In genomic region chr10:44434702-44435181, GRCm38 (mm10) we compare ENCODE assay signal across 10 mouse cellular contexts.
A peak's percentile ranks its signal among the peaks of the same experiment; 100 is the strongest.
DNase-seq lines count a peak whose midpoint lies in the region; ATAC-seq lines count a peak whose summit lies in the region.
"Had no signal": no experiment of that assay in that cellular context is flagged by ENCODE, and none has a peak within 500 bp of the region (broad histone marks: within the 10 kb centered on the region; RNA-seq: fewer than 3 reads in every experiment).

No protein-coding gene starts in this region.

- no peak for ATAC-seq in intestine, embryonic 16.5 days
- no peak for ATAC-seq in midbrain, embryonic 11.5 days (ENCODE audit: low FRiP score)

- 71% methylated on average over 6 of the region's 6 CpGs for WGBS in intestine, embryonic 16.5 days
- 66% methylated on average over 6 of the region's 6 CpGs for WGBS in midbrain, embryonic 11.5 days

- H3K4me1 ChIP-seq in intestine, embryonic 16.5 days (ENCODE audit: control insufficient read depth, insufficient read depth, low read length) = 0 out of 2 replicates have a peak, but pooled peaks cover 2% of the 10 kb centered on the region
- no peaks in the 10 kb centered on the region for H3K4me1 ChIP-seq in midbrain, embryonic 11.5 days (ENCODE audit: control insufficient read depth, insufficient read depth, low read length)

- no peaks in the 10 kb centered on the region for H3K9me3 ChIP-seq in intestine, embryonic 16.5 days (ENCODE audit: control insufficient read depth, low read length)
- H3K9me3 ChIP-seq in midbrain, embryonic 11.5 days (ENCODE audit: control insufficient read depth, low read length) = no peaks in the 10 kb centered on the region

- H3K27me3 ChIP-seq in intestine, embryonic 16.5 days (replicated peaks; ENCODE audit: control insufficient read depth, insufficient read depth, low read length) = no peaks in the 10 kb centered on the region
- H3K27me3 ChIP-seq in midbrain, embryonic 11.5 days (ENCODE audit: control insufficient read depth, insufficient read depth, low read length) = peaks cover 6% of the 10 kb centered on the region

- no peaks in the 10 kb centered on the region; the same call in 1 of the 2 replicates for H3K36me3 ChIP-seq in intestine, embryonic 16.5 days (ENCODE audit: control insufficient read depth, insufficient read depth, low read length)
- no peaks in the 10 kb centered on the region for H3K36me3 ChIP-seq in midbrain, embryonic 11.5 days (ENCODE audit: control insufficient read depth, insufficient read depth, low read length)

- no peak overlapping the region for H3K4me3 ChIP-seq in intestine, embryonic 16.5 days (ENCODE audit: low read length)
- H3K4me3 ChIP-seq in midbrain, embryonic 11.5 days (ENCODE audit: low read depth, low read length) = no peak overlapping the region

- H3K27ac ChIP-seq in intestine, embryonic 16.5 days (ENCODE audit: low read length) = no peak overlapping the region
- H3K27ac ChIP-seq in midbrain, embryonic 11.5 days (ENCODE audit: low read depth, low read length) = no peak overlapping the region

- no peak overlapping the region for H3K4me2 ChIP-seq in intestine, embryonic 16.5 days (ENCODE audit: low read depth, low read length)
- H3K4me2 ChIP-seq in midbrain, embryonic 11.5 days = no peak overlapping the region

- peak; percentile 16 for DNase-seq in layer of hippocampus, adult 9-11 months
- no peak for DNase-seq in layer of hippocampus, postnatal 25 days (ENCODE audit: extremely low spot score in 1 of 2, low spot score in 1 of 2)
- DNase-seq in ZHBTc4 (ENCODE audit: low read depth, low spot score) = peak; percentile 61
- DNase-seq in kidney, postnatal 14 days = peak; percentile 75
- peak; percentile 31 to 58 for DNase-seq in right cerebral cortex, postnatal 36 days (ENCODE audit: low spot score in 2 of 2)
- no peak for DNase-seq in gastrocnemius, postnatal 10 days
- DNase-seq in midbrain, embryonic 11.5 days (ENCODE audit: low spot score, missing footprints) = no peak
- DNase-seq: gastrocnemius, postnatal 25 days; lung, postnatal 14 days had no signal

- H3K9ac ChIP-seq in intestine, embryonic 16.5 days (ENCODE audit: low read depth, low read length) = no peak overlapping the region
- no peak overlapping the region for H3K9ac ChIP-seq in midbrain, embryonic 11.5 days (ENCODE audit: low read length)

Comparison
In these comparisons a context has a peak if more than half of its experiments do, and no peak if none do; other contexts are left out.
1. DNase-seq: peak in layer of hippocampus, adult 9-11 months (single experiment), ZHBTc4 (single experiment), kidney, postnatal 14 days (single experiment) and right cerebral cortex, postnatal 36 days (2 of 2); none in layer of hippocampus, postnatal 25 days (0 of 2), gastrocnemius, postnatal 10 days (single experiment) and midbrain, embryonic 11.5 days (single experiment).